Mouse (Mus musculus): ENCODE results near the gene Fgf18.

Gene Fgf18

DNA sequence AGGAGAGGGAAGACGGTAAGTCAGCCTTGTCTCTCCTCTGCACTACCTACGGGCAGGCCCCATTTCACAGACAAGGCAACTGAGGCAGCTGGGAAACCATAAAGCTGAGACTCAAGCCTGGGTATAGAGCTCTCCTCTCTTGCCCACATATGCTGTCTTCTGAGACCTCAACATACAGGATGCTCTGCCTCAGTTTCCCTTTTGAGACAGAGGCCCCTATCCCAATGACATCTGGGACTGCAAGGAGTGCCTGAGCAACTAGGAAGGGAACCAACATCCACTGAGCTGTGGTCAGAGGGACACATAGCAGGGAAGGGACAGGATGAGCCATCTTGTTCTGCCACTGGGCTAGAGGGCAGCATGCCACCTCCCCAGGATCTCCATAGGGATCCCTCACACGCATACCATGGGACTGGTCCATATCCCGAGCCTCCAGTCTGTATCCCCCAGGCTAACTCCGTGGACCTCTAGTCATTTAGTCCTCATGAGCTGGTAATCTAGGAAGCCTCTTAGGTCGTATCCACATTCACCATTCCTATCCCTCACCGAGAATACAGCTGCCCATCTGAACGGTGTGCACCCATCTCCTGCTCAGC, 12.7 kb downstream of the Fgf18 start:
- in situ Hi-C loops (cut with MboI; ENCODE audit: low pct_unique_long_range_greater_than_20kb in 1 of 2, low sequenced_read_pairs in 2 of 2, unreplicated experiment in 1 of 2) = loop anchor here in 1 of 2 experiments (25.0 kb wide), 1 partner anchor 172 kb away; no protein-coding TSS in a partner anchor

DNA sequence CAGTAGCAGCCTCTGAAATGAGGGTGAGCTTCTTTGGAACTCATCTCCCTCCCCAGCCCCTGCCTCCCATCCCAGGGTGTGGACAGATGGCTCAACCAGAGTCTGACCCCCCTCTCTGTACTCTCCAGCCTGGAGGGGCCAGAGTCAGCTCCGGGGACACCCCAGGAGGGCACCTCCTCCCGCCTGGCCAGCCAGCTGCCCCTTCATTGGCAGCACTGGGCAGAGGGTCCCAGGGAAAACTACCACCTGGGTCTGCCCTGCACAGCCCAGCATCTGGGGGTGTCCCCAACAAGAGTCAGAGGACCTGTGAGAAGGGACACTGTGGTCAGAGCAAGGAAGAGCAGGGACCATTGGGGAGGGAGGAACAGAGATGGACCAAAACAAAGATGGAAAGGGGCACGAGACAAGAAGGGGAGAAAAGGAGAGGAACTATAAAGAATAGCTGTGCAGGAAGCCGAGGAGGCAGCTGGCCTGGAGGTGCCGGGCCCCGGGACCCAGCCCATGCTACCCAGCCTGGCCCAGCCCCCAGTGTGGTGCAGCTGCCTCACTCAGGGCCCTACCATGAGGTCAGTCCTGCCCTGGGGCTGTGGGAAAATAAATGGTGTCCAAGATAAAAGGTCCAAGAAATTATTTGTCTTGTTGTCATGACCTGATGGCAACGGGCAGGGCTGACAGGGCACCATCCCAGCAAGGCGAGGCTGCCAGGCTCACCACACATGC, 14.4 kb downstream of the Fgf18 start:
- in situ Hi-C loops (cut with MboI; ENCODE audit: low pct_unique_long_range_greater_than_20kb in 1 of 2, low sequenced_read_pairs in 2 of 2, unreplicated experiment in 1 of 2) = loop anchor here in 1 of 2 experiments (25.0 kb wide), 1 partner anchor 170 kb away; no protein-coding TSS in a partner anchor

DNA sequence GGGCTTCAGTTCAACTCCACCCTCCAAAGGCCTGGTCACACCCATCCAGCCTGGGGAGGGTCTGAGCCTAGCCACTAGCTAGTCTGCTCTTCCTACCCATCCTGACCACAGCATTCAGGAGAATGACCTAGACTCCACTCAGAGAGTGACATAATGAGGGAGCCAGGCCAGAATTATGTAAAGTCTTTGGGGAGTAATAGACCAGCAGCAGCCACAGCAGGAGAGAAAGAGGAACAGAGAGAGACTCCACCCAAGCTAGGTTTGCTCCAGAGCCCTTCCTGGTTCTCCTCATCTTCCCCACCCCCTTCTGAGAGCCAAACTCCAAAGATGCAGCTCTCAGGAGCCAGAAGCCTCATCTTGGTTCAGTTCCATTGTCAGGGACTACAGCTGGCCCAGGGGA, 20.1 kb downstream of the Fgf18 start:
- in situ Hi-C loops (cut with MboI; ENCODE audit: low pct_unique_long_range_greater_than_20kb in 1 of 2, low sequenced_read_pairs in 2 of 2, unreplicated experiment in 1 of 2) = loop anchor here in 1 of 2 experiments (25.0 kb wide), 1 partner anchor 165 kb away; no protein-coding TSS in a partner anchor

DNA sequence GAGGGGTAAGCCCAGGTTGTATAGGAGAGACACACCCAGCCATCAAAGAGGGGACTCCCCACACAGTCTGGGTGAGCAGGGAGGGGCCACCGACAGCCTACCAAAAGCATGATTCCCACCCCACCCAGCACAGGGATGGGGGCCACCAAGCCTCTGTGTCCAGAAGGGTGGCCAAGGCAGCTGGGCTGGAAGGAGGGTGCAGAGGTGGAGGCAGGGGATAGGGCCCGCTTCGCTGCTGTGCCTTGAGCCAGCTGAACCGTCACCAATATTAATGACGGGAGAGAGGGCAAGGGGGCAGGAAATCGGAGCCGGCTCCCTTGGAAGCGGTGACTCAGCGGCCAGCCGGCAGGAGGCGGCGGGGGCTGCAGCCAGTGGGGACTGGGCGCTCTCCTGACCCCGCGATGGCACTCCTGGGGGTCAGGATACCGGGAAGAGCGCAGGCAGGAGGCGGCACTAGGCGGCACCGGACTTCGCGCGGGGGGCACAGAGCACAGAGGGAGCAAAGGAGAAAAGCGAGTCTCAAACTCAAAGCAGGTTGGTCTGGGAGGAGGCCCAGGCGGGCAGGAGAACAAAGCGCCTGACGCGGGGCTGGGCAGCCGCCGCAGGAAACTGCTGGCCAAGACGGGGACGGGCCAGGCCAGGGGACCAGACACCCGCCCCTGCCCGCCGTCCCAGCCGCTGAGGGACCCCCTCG, 24.5 kb downstream of the Fgf18 start:
- in situ Hi-C loops (cut with MboI; ENCODE audit: low pct_unique_long_range_greater_than_20kb in 1 of 2, low sequenced_read_pairs in 2 of 2, unreplicated experiment in 1 of 2) = no loop called here

DNA sequence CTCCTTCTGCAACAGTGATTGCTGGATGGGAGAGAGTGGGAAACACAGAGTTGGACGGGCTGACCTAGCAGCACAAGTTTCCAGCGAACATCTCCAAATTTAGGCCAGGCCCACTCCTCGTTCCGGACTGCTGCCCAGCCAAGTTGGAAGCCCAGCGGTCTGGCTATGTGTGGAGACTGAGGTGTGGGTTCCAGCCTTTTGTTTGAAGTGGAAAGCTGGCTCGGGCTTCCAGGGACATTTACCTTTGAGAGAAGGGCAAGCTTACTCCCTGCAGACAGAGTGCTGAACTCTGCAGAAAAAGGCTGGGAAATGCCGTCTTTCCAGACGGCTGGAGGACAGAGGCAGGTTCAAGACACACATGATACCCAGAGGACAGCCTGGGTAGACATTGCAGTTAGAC, 27.6 kb downstream of the Fgf18 start:
- in situ Hi-C loops (cut with MboI; ENCODE audit: low pct_unique_long_range_greater_than_20kb in 1 of 2, low sequenced_read_pairs in 2 of 2, unreplicated experiment in 1 of 2) = no loop called here

DNA sequence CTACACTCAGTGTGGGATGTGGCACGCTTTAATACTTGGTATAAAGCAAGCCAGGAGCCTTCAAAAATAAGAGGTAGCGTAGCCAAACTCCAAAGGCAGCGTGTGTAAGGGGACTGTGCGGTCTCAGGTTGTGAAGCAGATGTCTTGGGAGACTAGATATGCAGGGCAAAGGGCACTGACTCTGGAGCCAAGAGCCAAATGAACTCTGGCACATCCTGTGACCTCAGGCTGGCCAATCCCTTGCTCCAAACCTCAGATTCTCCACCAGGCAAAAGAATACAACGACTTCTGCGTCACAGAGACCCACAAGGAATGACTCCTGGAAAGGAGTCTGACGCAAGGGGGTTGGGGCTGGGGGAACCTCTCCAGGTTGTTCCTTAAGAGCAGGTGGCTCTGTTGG, 28.1 kb downstream of the Fgf18 start:
- in situ Hi-C loops (cut with MboI; ENCODE audit: low pct_unique_long_range_greater_than_20kb in 1 of 2, low sequenced_read_pairs in 2 of 2, unreplicated experiment in 1 of 2) = no loop called here

DNA sequence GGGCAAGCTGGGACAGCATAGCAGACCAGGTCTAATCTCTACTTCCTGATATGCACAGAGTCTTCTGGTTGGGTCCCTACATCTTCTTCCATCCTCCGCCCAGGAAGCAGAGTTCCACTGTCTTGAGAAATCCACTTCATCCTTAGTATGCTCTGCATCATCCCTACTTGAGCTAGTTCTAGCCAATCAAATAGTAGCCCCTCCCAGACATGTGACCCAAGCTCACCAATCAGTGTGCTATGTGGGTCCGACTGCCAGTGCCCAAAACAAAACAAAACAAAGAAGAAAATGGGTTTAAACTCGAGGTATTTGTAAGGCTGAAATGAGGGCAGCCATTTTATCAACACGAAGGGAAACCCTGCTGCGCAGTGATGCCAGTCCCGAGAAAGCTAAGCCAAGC, 28.7 kb downstream of the Fgf18 start:
- in situ Hi-C loops (cut with MboI; ENCODE audit: low pct_unique_long_range_greater_than_20kb in 1 of 2, low sequenced_read_pairs in 2 of 2, unreplicated experiment in 1 of 2) = no loop called here

DNA sequence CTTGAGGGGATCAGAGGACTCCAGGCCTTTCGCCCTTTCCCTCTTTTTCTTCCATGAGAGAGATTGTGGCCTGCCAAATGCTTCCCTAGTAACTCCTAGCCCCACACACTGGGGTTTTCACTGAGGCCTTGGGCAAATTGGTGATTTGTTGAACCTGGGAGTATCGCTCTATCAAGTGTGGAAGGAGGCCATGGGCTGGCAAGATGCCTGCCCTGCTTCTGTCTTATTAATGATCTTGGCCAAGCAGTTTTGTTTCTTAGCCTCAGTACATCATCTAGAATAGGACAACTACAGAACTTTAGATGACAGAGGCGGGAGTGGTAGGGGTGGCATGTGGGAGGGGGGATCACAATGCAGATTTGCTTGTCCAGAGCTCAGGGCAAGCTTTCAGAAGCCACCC, 31.4 kb downstream of the Fgf18 start:
- in situ Hi-C loops (cut with MboI; ENCODE audit: low pct_unique_long_range_greater_than_20kb in 1 of 2, low sequenced_read_pairs in 2 of 2, unreplicated experiment in 1 of 2) = no loop called here

DNA sequence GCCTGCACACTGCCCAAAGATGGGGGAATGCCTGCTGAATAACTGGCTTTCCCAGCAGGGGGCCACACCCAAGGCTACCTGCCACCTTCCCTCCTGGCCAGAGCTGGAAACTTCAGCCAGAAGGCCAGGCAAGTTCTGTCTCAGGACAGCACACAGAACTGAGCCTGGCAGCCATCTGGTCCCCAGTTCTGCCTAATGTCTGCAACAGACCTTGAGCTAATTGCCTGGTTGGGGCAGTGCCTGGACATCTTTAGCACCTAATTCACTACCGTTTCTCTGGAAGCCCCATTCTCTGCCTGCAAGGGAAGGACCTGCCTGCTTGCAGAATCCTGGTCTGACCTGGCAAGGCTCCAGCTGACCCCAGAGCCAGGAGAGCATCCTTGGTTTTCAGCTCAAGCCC, 34.8 kb downstream of the Fgf18 start:
- in situ Hi-C loops (cut with MboI; ENCODE audit: low pct_unique_long_range_greater_than_20kb in 1 of 2, low sequenced_read_pairs in 2 of 2, unreplicated experiment in 1 of 2) = no loop called here

DNA sequence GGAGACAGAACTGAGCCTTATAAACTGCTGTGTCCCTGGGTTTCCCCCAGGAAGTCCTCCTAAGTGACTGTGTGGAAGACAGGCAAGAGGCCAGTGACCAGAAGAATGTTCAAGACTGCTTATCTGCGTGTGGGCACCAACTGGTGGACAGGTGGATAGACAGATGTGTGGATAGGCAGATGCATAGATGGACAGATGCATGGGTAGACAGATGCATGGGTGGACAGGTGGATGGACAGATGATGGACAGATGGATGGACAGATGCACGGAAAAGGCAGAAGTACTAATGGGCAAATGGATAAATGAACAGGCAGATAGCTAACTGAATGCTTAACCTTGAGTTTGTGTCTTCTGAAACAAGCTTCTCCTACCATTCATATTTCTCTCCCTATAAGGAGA, 37.1 kb downstream of the Fgf18 start:
- in situ Hi-C loops (cut with MboI; ENCODE audit: low pct_unique_long_range_greater_than_20kb in 1 of 2, low sequenced_read_pairs in 2 of 2, unreplicated experiment in 1 of 2) = no loop called here

DNA sequence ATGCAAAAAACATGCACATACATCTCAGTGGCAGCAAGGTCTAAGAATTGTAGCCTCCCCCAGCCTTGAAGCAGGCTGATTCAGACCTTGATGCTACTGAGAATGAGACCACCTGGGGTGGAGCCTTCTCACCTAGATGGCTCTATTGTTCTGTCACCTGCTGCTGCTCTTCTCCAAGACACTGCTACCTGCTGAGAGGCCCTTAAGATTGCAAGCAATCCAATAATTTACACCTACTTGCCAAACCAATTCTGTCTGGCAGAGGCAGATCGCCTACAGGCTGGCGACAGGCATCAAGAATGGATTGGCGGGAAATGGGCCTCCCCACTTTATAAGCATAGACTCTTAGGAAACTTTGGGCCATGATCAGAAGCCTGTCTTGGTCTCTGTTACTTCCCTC, 39.7 kb downstream of the Fgf18 start:
- in situ Hi-C loops (cut with MboI; ENCODE audit: low pct_unique_long_range_greater_than_20kb in 1 of 2, low sequenced_read_pairs in 2 of 2, unreplicated experiment in 1 of 2) = no loop called here

DNA sequence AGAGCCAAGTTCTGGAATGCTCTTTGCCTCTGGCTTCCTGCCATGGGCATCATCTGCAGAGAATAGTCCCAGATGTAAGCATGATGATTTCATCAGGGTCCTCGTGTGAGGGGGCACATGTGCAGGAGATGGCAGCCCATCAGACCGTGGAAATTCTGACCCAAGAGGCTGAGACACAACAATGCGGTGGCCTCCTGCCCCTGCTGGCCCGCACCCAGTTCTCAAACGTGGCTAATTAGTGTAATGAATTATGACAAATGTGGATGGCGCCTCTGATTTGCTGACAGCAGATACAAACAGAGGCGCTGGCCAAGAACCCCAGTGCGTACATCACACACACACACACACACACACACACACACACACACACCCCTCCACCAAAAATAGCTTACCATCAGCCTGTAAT, 42.3 kb downstream of the Fgf18 start:
- in situ Hi-C loops (cut with MboI; ENCODE audit: low pct_unique_long_range_greater_than_20kb in 1 of 2, low sequenced_read_pairs in 2 of 2, unreplicated experiment in 1 of 2) = no loop called here

DNA sequence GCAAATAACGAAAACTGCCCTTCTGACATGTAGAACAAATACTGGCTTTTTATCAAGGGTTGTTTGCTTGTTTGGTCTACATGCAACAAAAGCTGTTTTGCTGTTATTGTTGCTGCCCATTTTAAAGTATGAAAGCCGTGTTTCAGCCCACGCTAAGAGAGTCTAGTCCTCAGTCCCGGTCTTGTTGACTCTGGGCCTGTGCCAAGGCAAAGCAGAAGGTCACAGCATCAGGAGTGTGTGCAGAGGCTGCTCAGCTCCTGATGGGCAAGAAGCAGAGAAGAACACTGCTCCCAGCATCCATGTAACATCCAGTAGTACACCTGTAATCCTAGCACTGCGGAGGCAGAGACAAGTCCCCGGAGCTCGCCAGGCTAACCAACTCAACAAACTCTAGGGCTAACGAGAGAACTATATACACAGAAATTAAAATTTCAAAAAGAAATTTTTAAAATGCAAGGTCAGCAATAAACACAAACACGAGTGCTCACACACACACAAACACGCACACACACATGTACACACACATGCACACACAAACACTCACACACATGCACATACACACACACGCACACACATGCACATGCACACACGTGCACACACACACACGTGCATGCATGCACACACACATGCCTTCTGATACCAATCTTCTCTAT, 43.8 kb downstream of the Fgf18 start:
- in situ Hi-C loops (cut with MboI; ENCODE audit: low pct_unique_long_range_greater_than_20kb in 1 of 2, low sequenced_read_pairs in 2 of 2, unreplicated experiment in 1 of 2) = no loop called here

DNA sequence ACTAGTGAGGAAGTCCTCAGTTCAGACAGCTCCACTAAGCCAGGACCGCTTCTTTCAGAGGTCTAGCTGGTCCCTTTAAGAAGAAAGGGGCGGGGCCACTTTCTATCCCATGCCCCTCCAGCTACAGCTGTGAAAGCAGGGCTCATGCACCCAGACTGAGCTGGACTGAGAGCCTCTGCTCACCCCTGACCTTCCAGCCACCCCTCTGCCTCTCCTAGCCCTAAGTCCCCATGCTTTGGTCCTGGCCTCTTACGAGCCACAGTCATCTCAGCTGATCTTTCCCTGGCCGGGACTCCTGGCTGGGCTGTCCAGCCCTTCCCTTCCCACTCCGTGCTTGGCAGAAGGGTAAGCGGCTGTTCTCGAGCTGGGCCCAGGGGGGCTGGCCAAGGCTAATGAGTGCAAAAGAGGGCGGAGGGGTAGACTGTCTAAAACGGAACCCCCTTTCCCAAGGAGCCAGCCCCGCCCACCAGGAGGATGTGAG, 47.1 kb downstream of the Fgf18 start:
- in situ Hi-C loops (cut with MboI; ENCODE audit: low pct_unique_long_range_greater_than_20kb in 1 of 2, low sequenced_read_pairs in 2 of 2, unreplicated experiment in 1 of 2) = no loop called here

DNA sequence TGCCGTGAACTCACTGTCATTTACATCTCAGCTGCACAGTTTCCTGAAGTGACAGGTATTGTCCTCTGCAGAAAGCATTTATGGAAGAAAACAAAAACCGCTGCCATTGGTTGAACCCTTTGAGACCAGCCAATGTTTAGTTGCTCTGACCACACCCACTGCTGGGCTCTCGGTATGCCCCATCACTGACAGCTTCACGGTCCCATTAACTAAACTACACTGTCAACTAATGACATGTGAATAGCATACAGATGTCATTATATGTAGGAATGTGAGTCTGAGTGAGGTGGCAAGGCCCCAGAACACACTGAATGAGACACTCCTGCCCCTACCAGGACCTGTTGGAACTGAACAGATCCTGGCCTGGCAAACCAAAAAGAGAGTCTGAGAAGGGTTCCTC, 47.8 kb downstream of the Fgf18 start:
- in situ Hi-C loops (cut with MboI; ENCODE audit: low pct_unique_long_range_greater_than_20kb in 1 of 2, low sequenced_read_pairs in 2 of 2, unreplicated experiment in 1 of 2) = no loop called here

DNA sequence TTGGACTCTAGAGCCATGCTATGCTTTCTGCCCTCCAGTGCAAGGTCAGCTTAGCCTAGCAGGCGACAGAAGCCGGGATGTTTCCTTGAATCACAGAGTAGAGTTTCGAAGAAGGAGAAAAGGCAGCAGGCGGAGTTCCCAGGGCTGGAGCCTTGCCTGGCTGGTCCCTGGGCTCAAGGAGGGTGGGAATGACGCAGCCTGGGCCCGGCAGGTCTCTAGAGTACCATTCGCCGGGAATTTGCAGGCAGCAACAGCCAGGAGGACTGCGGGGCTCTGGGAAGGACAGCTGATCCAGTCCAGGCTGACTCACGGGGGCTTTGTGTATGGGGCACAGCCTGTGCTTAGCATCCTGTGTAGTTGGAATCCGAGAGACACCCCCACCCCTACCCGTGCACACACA, 48.8 kb downstream of the Fgf18 start:
- in situ Hi-C loops (cut with MboI; ENCODE audit: low pct_unique_long_range_greater_than_20kb in 1 of 2, low sequenced_read_pairs in 2 of 2, unreplicated experiment in 1 of 2) = no loop called here

DNA sequence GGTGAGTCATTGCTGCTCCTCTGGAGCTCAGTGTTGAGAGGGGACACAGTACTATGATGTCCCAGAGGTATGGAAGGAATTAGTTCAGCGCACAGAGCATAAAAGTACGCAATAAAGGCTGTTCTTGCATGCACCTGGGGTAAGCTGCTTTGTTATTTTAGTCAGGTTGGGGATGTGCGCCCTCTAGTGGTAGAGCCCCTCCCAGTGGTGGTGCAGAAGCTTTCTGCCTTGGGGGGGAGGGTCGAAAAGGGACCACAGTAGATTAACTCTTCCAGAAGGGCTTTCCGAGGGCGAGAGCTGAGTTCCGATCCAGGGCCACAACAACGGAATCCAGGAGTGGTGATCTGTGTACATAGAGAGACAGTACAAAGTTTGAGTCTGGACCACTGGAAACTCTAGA, 49.3 kb downstream of the Fgf18 start:
- in situ Hi-C loops (cut with MboI; ENCODE audit: low pct_unique_long_range_greater_than_20kb in 1 of 2, low sequenced_read_pairs in 2 of 2, unreplicated experiment in 1 of 2) = no loop called here

DNA sequence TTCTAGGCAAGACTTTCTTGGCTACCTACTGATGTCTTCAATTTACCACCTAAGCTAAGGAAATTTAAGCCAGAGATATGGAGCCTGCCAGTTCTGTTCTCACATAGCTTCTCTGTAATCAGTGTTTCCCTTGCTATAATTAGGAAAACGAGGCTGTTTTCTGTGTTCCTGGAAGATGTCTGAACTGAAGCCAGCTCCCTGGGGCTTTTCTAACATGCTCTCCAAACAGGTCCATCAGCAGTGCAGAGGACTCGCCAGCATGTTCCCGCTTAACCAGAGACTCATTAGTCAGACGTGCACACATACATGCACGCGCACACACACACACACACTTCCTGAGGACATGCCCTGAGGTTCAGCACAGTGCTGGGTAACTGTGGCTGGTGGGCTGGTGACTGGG, 57.3 kb downstream of the Fgf18 start:
- in situ Hi-C loops (cut with MboI; ENCODE audit: low pct_unique_long_range_greater_than_20kb in 1 of 2, low sequenced_read_pairs in 2 of 2, unreplicated experiment in 1 of 2) = no loop called here

DNA sequence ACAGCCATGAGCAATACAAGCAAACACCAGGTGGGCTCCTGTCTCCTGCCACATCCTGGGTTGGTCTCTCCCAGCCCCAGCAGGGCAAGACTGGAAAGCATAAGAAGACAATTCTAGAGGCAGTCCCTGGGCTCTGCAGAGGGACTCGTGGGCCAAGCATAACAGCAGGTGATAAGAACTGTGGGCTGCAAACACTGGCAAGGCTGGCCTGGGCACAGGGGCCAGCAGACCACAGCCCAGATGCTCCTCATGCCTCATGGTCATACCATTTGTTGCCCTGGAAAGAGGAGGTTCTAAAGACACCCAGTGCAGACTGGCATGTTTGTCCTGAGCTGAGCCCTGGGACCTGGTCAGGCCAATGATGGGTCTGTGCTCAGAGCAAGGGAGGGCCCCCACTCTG, 59.0 kb downstream of the Fgf18 start:
- in situ Hi-C loops (cut with MboI; ENCODE audit: low pct_unique_long_range_greater_than_20kb in 1 of 2, low sequenced_read_pairs in 2 of 2, unreplicated experiment in 1 of 2) = no loop called here
